Mouse (Mus musculus) stomach, embryonic 14.5 days (tissue): Measurements from ENCODE around the gene Bend4. TPM values are rescaled to one million over a fixed set of nuclear protein-coding genes. Genes with fewer than 3 reads are reported as not detected.

Source experiments
- ATAC-seq: fragments of 200-750 bp; cut with Nextera tagmentation; 2 replicates; pipeline ENCODE4 v1.8.0; 2017; ENCODE audit warnings: low read depth, moderate TSS enrichment; ENCODE audit not compliant: insufficient number of reproducible peaks, insufficient read depth, low FRiP score
- H3K27ac ChIP-seq: fragments of 300-500 bp; sonication (generic); 2 replicates; pipeline ENCODE4 v1.5.1; 2014; ENCODE audit warnings: mild to moderate bottlenecking, low read length, moderate library complexity, mixed read lengths
- H3K27me3 ChIP-seq: fragments of 300-500 bp; sonication (generic); 2 replicates; pipeline ENCODE4 v1.6.1; 2014; ENCODE audit warnings: low read length, control low read depth, mixed read lengths; ENCODE audit not compliant: control insufficient read depth, insufficient read depth
- H3K36me3 ChIP-seq: fragments of 300-500 bp; sonication (generic); 2 replicates; pipeline ENCODE4 v1.6.1; 2014; ENCODE audit warnings: mild to moderate bottlenecking, control low read depth, low read length, moderate library complexity, mixed read lengths; ENCODE audit not compliant: control insufficient read depth, insufficient read depth
- H3K4me1 ChIP-seq: fragments of 300-500 bp; sonication (generic); 2 replicates; pipeline ENCODE4 v1.6.1; 2014; ENCODE audit warnings: low read length, control low read depth, mixed read lengths; ENCODE audit not compliant: control insufficient read depth, insufficient read depth
- H3K4me2 ChIP-seq: fragments of 300-500 bp; sonication (generic); replicated peaks from 2 replicates; pipeline ENCODE4 v1.6.1; 2014; ENCODE audit warnings: low read depth, low read length, control low read depth
- H3K4me3 ChIP-seq: fragments of 300-500 bp; sonication (generic); 2 replicates; pipeline ENCODE4 v1.5.1; 2014; ENCODE audit warnings: low read depth, low read length, control low read depth
- H3K9ac ChIP-seq: fragments of 300-500 bp; sonication (generic); replicated peaks from 2 replicates; pipeline ENCODE4 v1.6.1; 2014; ENCODE audit warnings: low read depth, mild to moderate bottlenecking, control low read depth, low read length, moderate library complexity, mixed read lengths
- H3K9me3 ChIP-seq: fragments of 300-500 bp; sonication (generic); 2 replicates; pipeline ENCODE4 v1.6.1; 2016; ENCODE audit warnings: low read depth, low read length, control low read depth; ENCODE audit not compliant: control insufficient read depth
- WGBS: fragments of 180-500 bp; shearing (Covaris S2); extraction: QIAGEN DNeasy Blood & Tissue Kit; methylation state at CpG from one replicate; pipeline ENCODE4 v1.1.7; 2014; 5-methylcytosine and 5-hydroxymethylcytosine counted together
- polyA plus RNA-seq: library from polyadenylated mRNA; unstranded; fragments of >200 nt; fragmentation: Nextera tagmentation; extraction: Ambion mirVana; gene quantifications from 2 replicates; pipeline ENCODE4 v1.2.1, GENCODE M21; 2014

Gene Bend4
- polyA plus RNA-seq, 1 experiment from 2014 or later, result 4.9 TPM

GRCm38 (mm10) chr5:67393951-67394350, 34.2 kb downstream of the Bend4 start:
- Histone ChIP-seq H3K27me3 (no peaks in the 10 kb centered on the region), H3K4me2 (no peak overlapping the region), H3K9me3 (no peaks in the 10 kb centered on the region), H3K4me1 (no peaks in the 10 kb centered on the region), H3K27ac (no peak overlapping the region), H3K4me3 (no peak overlapping the region), H3K36me3 (no peaks in the 10 kb centered on the region), H3K9ac (no peak overlapping the region)
- WGBS, result 82% methylated on average over 6 of the region's 6 CpGs
- ATAC-seq, result no peak

- Histone ChIP-seq H3K27ac (no peak overlapping the region), H3K4me2 (no peak overlapping the region), H3K9me3 (no peaks in the 10 kb centered on the region), H3K27me3 (no peaks in the 10 kb centered on the region), H3K36me3 (no peaks in the 10 kb centered on the region), H3K9ac (no peak overlapping the region), H3K4me3 (no peak overlapping the region), H3K4me1 (no peaks in the 10 kb centered on the region)
- ATAC-seq, result no peak
- 88% methylated on average over 7 of the region's 7 CpGs for WGBS
Observed at GRCm38 (mm10) chr5:67382556-67382955, 45.6 kb downstream of the Bend4 start.

GRCm38 (mm10) chr5:67381690-67382089, 46.4 kb downstream of the Bend4 start:
- Histone ChIP-seq H3K36me3 (no peaks in the 10 kb centered on the region), H3K4me2 (no peak overlapping the region)
- 79% methylated on average over 2 of the region's 2 CpGs for WGBS

GRCm38 (mm10) chr5:67377044-67377621, 51.0 kb downstream of the Bend4 start:
- Histone ChIP-seq H3K9ac (no peak overlapping the region), H3K9me3 (no peaks in the 10 kb centered on the region), H3K27ac (no peak overlapping the region), H3K27me3 (no peaks in the 10 kb centered on the region), H3K36me3 (no peaks in the 10 kb centered on the region), H3K4me3 (no peak overlapping the region), H3K4me1 (no peaks in the 10 kb centered on the region), H3K4me2 (no peak overlapping the region)
- WGBS, result 54% methylated on average over 8 of the region's 8 CpGs
- no peak for ATAC-seq

More at GRCm38 (mm10) chr5:67381690-67382089, 46.4 kb downstream of the Bend4 start:
- ATAC-seq, result no peak
- H3K27ac ChIP-seq, result no peak overlapping the region
- H3K27me3 ChIP-seq, result no peaks in the 10 kb centered on the region
- H3K4me3 ChIP-seq, result no peak overlapping the region
- no peak overlapping the region for H3K9ac ChIP-seq
- H3K9me3 ChIP-seq, result no peaks in the 10 kb centered on the region
- H3K4me1 ChIP-seq, result no peaks in the 10 kb centered on the region

GRCm38 (mm10) chr5:67362931-67363330, 65.2 kb downstream of the Bend4 start:
- ATAC-seq, result no peak
- no peaks in the 10 kb centered on the region for H3K27me3 ChIP-seq
- H3K9ac ChIP-seq, result no peak overlapping the region
- no peak overlapping the region for H3K27ac ChIP-seq
- no peak overlapping the region for H3K4me3 ChIP-seq
- H3K4me1 ChIP-seq, result no peaks in the 10 kb centered on the region
- no peaks in the 10 kb centered on the region for H3K9me3 ChIP-seq
- WGBS, result 68% methylated on average over 2 of the region's 2 CpGs
- no peak overlapping the region for H3K4me2 ChIP-seq
- H3K36me3 ChIP-seq, result no peaks in the 10 kb centered on the region

- WGBS, result 94% methylated on average over 10 of the region's 10 CpGs
Observed at GRCm38 (mm10) chr5:67362316-67362715, 65.8 kb downstream of the Bend4 start.

GRCm38 (mm10) chr5:67348949-67349348, 79.2 kb downstream of the Bend4 start:
- no peaks in the 10 kb centered on the region for H3K27me3 ChIP-seq
- H3K4me1 ChIP-seq, result no peaks in the 10 kb centered on the region
- no peak for ATAC-seq
- no peaks in the 10 kb centered on the region for H3K9me3 ChIP-seq
- H3K36me3 ChIP-seq, result peaks cover 49% of the 10 kb centered on the region
- H3K4me3 ChIP-seq, result no peak overlapping the region
- H3K27ac ChIP-seq, result no peak overlapping the region
- 75% methylated on average over 10 of the region's 10 CpGs for WGBS
- H3K9ac ChIP-seq, result no peak overlapping the region
- H3K4me2 ChIP-seq, result no peak overlapping the region

More at GRCm38 (mm10) chr5:67362316-67362715, 65.8 kb downstream of the Bend4 start:
- ATAC-seq, result no peak
- Histone ChIP-seq H3K9me3 (no peaks in the 10 kb centered on the region), H3K27ac (no peak overlapping the region), H3K9ac (no peak overlapping the region), H3K27me3 (no peaks in the 10 kb centered on the region), H3K4me2 (no peak overlapping the region), H3K4me3 (no peak overlapping the region), H3K36me3 (no peaks in the 10 kb centered on the region), H3K4me1 (no peaks in the 10 kb centered on the region)

- no peaks in the 10 kb centered on the region for H3K4me1 ChIP-seq
- no peaks in the 10 kb centered on the region for H3K27me3 ChIP-seq
- H3K36me3 ChIP-seq, result peaks cover 53% of the 10 kb centered on the region
- H3K9me3 ChIP-seq, result no peaks in the 10 kb centered on the region
- no peak overlapping the region for H3K27ac ChIP-seq
- no peak for ATAC-seq
- H3K4me3 ChIP-seq, result no peak overlapping the region
- H3K4me2 ChIP-seq, result no peak overlapping the region
- H3K9ac ChIP-seq, result no peak overlapping the region
- 83% methylated on average over 2 of the region's 2 CpGs for WGBS
Observed at GRCm38 (mm10) chr5:67347060-67347459, 81.0 kb downstream of the Bend4 start.
